ENCODE assay signal across 19 mouse cellular contexts in the genomic region with DNA sequence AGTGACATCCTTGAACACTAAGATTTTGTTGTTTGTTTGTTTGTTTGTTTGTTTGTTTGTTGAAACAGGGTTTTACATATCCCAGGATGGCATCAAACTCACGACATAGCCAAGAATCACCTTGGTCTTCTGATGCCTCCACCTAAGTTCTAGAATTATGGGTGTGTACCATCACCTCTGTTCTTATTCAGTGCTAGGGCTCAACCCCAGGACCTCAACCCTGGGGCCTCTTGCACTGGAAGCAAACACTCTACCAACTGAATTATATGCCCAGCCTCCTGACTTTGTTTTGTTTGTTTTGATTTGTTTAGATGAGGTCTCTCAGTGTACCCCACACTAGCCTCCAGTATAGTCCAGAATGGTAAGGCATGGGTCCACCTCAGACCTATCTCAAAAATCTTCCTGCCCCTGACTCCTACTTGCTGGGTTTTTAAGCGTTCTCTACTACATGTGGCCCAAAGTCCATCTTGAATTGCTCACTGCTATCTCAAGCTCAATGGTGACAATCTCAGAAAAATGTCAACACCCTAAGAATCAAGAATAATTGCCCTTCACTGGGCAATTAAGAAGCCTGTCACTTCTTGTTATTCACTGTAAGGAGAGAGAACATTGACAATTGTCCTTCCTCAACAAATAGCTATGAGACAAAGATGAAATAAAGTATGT.
"Had no signal": no experiment of that assay in that cellular context is flagged by ENCODE, and none has a peak within 500 bp of the region (broad histone marks: within the 10 kb centered on the region; RNA-seq: fewer than 3 reads in every experiment).

No protein-coding gene starts in this region.

- H3K27me3 ChIP-seq: heart, embryonic 12.5 days; hindbrain, embryonic 13.5 days; hindbrain, embryonic 15.5 days; limb, embryonic 13.5 days; limb, embryonic 15.5 days; liver, embryonic 12.5 days had no signal

- ATAC-seq: hindbrain, postnatal 0 days; liver, embryonic 12.5 days had no signal

- H3K4me2 ChIP-seq: heart, embryonic 12.5 days; hindbrain, embryonic 13.5 days; hindbrain, embryonic 15.5 days; limb, embryonic 13.5 days; limb, embryonic 15.5 days; liver, embryonic 12.5 days had no signal

- H3K36me3 ChIP-seq: heart, embryonic 12.5 days; hindbrain, embryonic 13.5 days; hindbrain, embryonic 15.5 days; limb, embryonic 13.5 days; limb, embryonic 15.5 days; liver, embryonic 12.5 days had no signal

- H3K9me3 ChIP-seq: hindbrain, embryonic 13.5 days; hindbrain, embryonic 15.5 days; limb, embryonic 13.5 days; limb, embryonic 15.5 days; liver, embryonic 12.5 days had no signal

- DNase-seq: gastrocnemius, postnatal 14 days; gastrocnemius, postnatal 36 days; heart, postnatal 10 days; kidney, adult 18-20 months; kidney, postnatal 10 days; kidney, postnatal 25 days; kidney, postnatal 4 days; layer of hippocampus, adult 9-11 months; layer of hippocampus, postnatal 36 days; left cerebral cortex, postnatal 4 days had no signal

- H3K27ac ChIP-seq: hindbrain, embryonic 13.5 days; hindbrain, embryonic 15.5 days; hindbrain, postnatal 0 days; layer of hippocampus, adult 2 months; limb, embryonic 13.5 days; limb, embryonic 15.5 days; liver, embryonic 12.5 days; liver, embryonic 14.5 days had no signal

- H3K4me1 ChIP-seq: heart, embryonic 12.5 days; hindbrain, embryonic 13.5 days; hindbrain, embryonic 15.5 days; limb, embryonic 13.5 days; limb, embryonic 15.5 days had no signal

- H3K4me3 ChIP-seq: heart, embryonic 12.5 days; hindbrain, embryonic 13.5 days; hindbrain, embryonic 15.5 days; layer of hippocampus, adult 2 months; limb, embryonic 13.5 days; limb, embryonic 15.5 days; liver, embryonic 12.5 days had no signal

- H3K9ac ChIP-seq: heart, embryonic 12.5 days; hindbrain, embryonic 13.5 days; hindbrain, embryonic 15.5 days; limb, embryonic 13.5 days; limb, embryonic 15.5 days; liver, embryonic 12.5 days; liver, embryonic 14.5 days had no signal
